Mouse (Mus musculus) MEL (cell line): ENCODE data around the gene Nrxn3. TPM values are rescaled to one million over a fixed set of nuclear protein-coding genes. Genes with fewer than 3 reads are reported as not detected.

ENCODE experiments used
- DNase-seq: peaks from one replicate; pipeline ENCODE4 v3.0.0; 2011; ENCODE audit warnings: low read depth, low spot score
- H3K27ac ChIP-seq: 2 replicates; pipeline ENCODE4 v1.5.1; 2012; ENCODE audit warnings: low read depth, mild to moderate bottlenecking, control low read depth, low read length, moderate library complexity; ENCODE audit not compliant: control insufficient read depth
- H3K27me3 ChIP-seq, 2 experiments: fragments of 150-350 bp in 1 of 2; sonication (generic) in 1 of 2; 2 replicates each; pipeline ENCODE4 v1.6.1; 2012; ENCODE audit warnings: low read length in 2 of 2, mild to moderate bottlenecking in 2 of 2, improper control_type of control experiment in 1 of 2, moderate library complexity in 1 of 2; ENCODE audit not compliant: insufficient read depth in 2 of 2, control insufficient read depth in 1 of 2
- H3K36me3 ChIP-seq, 2 experiments: 2 replicates each; pipeline ENCODE4 v1.6.1; 2012 to 2014; ENCODE audit warnings: low read length in 2 of 2, improper control_type of control experiment in 1 of 2, inconsistent platforms in 1 of 2, mild to moderate bottlenecking in 1 of 2; ENCODE audit not compliant: insufficient read depth in 2 of 2, control insufficient read depth in 1 of 2
- H3K4me1 ChIP-seq, 2 experiments: fragments of 150-350 bp in 1 of 2; sonication (generic) in 1 of 2; 2 replicates each; pipeline ENCODE4 v1.6.1; 2012; ENCODE audit warnings: low read length in 2 of 2, improper control_type of control experiment in 1 of 2, mild to moderate bottlenecking in 1 of 2; ENCODE audit not compliant: insufficient read depth in 2 of 2, control insufficient read depth in 1 of 2
- H3K4me3 ChIP-seq, 2 experiments: fragments of 150-350 bp in 1 of 2; sonication (generic) in 1 of 2; 2 replicates each; pipeline ENCODE4 v1.5.1; 2012; ENCODE audit warnings: low read depth in 2 of 2, low read length in 2 of 2, mild to moderate bottlenecking in 2 of 2, moderate library complexity in 2 of 2, control low read depth in 1 of 2, improper control_type of control experiment in 1 of 2; ENCODE audit not compliant: control insufficient read depth in 1 of 2, insufficient read depth in 1 of 2
- H3K79me2 ChIP-seq: 2 replicates; pipeline ENCODE4 v1.6.1; 2012; ENCODE audit warnings: mild to moderate bottlenecking, low read length, moderate library complexity; ENCODE audit not compliant: control insufficient read depth, poor library complexity, insufficient read depth
- H3K9ac ChIP-seq: 2 replicates; pipeline ENCODE4 v1.6.1; 2012; ENCODE audit warnings: low read depth, mild to moderate bottlenecking, control low read depth, low read length, moderate library complexity; ENCODE audit not compliant: control insufficient read depth, poor library complexity, severe bottlenecking
- H3K9me3 ChIP-seq: fragments of 150-350 bp; sonication (generic); replicated peaks from 2 replicates; pipeline ENCODE4 v1.6.1; 2012; ENCODE audit warnings: mild to moderate bottlenecking, low read length, improper control_type of control experiment, moderate library complexity; ENCODE audit not compliant: insufficient read depth
- CHD2 ChIP-seq: IDR thresholded peaks from 2 replicates; pipeline ENCODE4 v1.6.1; 2011; ENCODE audit warnings: low read length, improper control_type of control experiment
- CTCF ChIP-seq, 3 experiments: IDR thresholded peaks in 2 of 3; conservative IDR thresholded peaks in 1 of 3; 2 replicates each; pipeline ENCODE4 v1.5.1; 2011 to 2012; ENCODE audit warnings: low read length in 3 of 3, low read depth in 2 of 3, mild to moderate bottlenecking in 2 of 3, improper control_type of control experiment in 1 of 3, inconsistent platforms in 1 of 3, mixed read lengths in 1 of 3, moderate library complexity in 1 of 3; ENCODE audit not compliant: control insufficient read depth in 1 of 3, insufficient read depth in 1 of 3, poor library complexity in 1 of 3, severe bottlenecking in 1 of 3
- EP300 ChIP-seq, 2 experiments: IDR thresholded peaks; 2 replicates each; pipeline ENCODE4 v1.6.1; 2011; ENCODE audit warnings: improper control_type of control experiment in 2 of 2, low read length in 2 of 2, low read depth in 1 of 2, mild to moderate bottlenecking in 1 of 2
- MAFK ChIP-seq: IDR thresholded peaks from 2 replicates; pipeline ENCODE4 v1.6.1; 2011; ENCODE audit warnings: low read depth, mild to moderate bottlenecking, low read length, improper control_type of control experiment, borderline replicate concordance
- MAZ ChIP-seq: IDR thresholded peaks from 2 replicates; pipeline ENCODE4 v1.6.1; 2012; ENCODE audit warnings: low read depth, mild to moderate bottlenecking, inconsistent platforms, low read length, improper control_type of control experiment
- MEF2A ChIP-seq: IDR thresholded peaks from 2 replicates; pipeline ENCODE4 v1.6.1; 2014; ENCODE audit warnings: low read depth, mild to moderate bottlenecking, inconsistent platforms, low read length, improper control_type of control experiment; ENCODE audit not compliant: poor library complexity, insufficient replicate concordance, severe bottlenecking; ENCODE audit errors: extremely low read depth
- MXI1 ChIP-seq: IDR thresholded peaks from 2 replicates; pipeline ENCODE4 v1.6.1; 2011; ENCODE audit warnings: mild to moderate bottlenecking, low read depth, low read length, improper control_type of control experiment
- MYB ChIP-seq: IDR thresholded peaks from 2 replicates; pipeline ENCODE4 v1.6.1; 2011; ENCODE audit warnings: mild to moderate bottlenecking, low read depth, low read length, improper control_type of control experiment
- MYC ChIP-seq: IDR thresholded peaks from 2 replicates; pipeline ENCODE4 v1.6.1; 2011; ENCODE audit warnings: low read depth, mild to moderate bottlenecking, low read length, improper control_type of control experiment, moderate library complexity
- NELFE ChIP-seq: IDR thresholded peaks from 2 replicates; pipeline ENCODE4 v1.6.1; 2011; ENCODE audit warnings: low read depth, low read length, improper control_type of control experiment
- NRF1 ChIP-seq: IDR thresholded peaks from 2 replicates; pipeline ENCODE4 v1.6.1; 2014; ENCODE audit warnings: low read depth, mild to moderate bottlenecking, inconsistent platforms, low read length, improper control_type of control experiment, moderate library complexity; ENCODE audit not compliant: poor library complexity, insufficient read depth, severe bottlenecking
- POLR2A ChIP-seq, 2 experiments: IDR thresholded peaks; 2 replicates each; pipeline ENCODE4 v1.6.1; 2011 to 2012; ENCODE audit warnings: low read length in 2 of 2, mild to moderate bottlenecking in 2 of 2, control low read depth in 1 of 2, improper control_type of control experiment in 1 of 2, low read depth in 1 of 2, moderate library complexity in 1 of 2; ENCODE audit not compliant: control insufficient read depth in 1 of 2, insufficient read depth in 1 of 2, poor library complexity in 1 of 2
- POLR2AphosphoS2 ChIP-seq: IDR thresholded peaks from 2 replicates; pipeline ENCODE4 v1.6.1; 2011; ENCODE audit warnings: low read length, improper control_type of control experiment
- RAD21 ChIP-seq: IDR thresholded peaks from 2 replicates; pipeline ENCODE4 v1.6.1; 2011; ENCODE audit warnings: mild to moderate bottlenecking, low read depth, low read length, improper control_type of control experiment
- RCOR1 ChIP-seq: IDR thresholded peaks from 2 replicates; pipeline ENCODE4 v1.6.1; 2012; ENCODE audit warnings: low read depth, mild to moderate bottlenecking, inconsistent platforms, low read length, improper control_type of control experiment
- SIN3A ChIP-seq: IDR thresholded peaks from 2 replicates; pipeline ENCODE4 v1.6.1; 2012; ENCODE audit warnings: low read length, improper control_type of control experiment, inconsistent platforms
- SMC3 ChIP-seq: IDR thresholded peaks from 2 replicates; pipeline ENCODE4 v1.6.1; 2011; ENCODE audit warnings: low read depth, low read length, improper control_type of control experiment
- TBP ChIP-seq: IDR thresholded peaks from 2 replicates; pipeline ENCODE4 v1.8.0; 2011; ENCODE audit warnings: low read depth, low read length, improper control_type of control experiment
- USF1 ChIP-seq: IDR thresholded peaks from 2 replicates; pipeline ENCODE4 v1.6.1; 2014; ENCODE audit warnings: low read depth, mild to moderate bottlenecking, inconsistent platforms, low read length, improper control_type of control experiment, moderate library complexity
- USF2 ChIP-seq, 2 experiments: IDR thresholded peaks; 2 replicates each; pipeline ENCODE4 v1.6.1; 2011 to 2012; ENCODE audit warnings: improper control_type of control experiment in 2 of 2, low read length in 2 of 2, borderline replicate concordance in 1 of 2, inconsistent platforms in 1 of 2, low read depth in 1 of 2, mild to moderate bottlenecking in 1 of 2; ENCODE audit not compliant: insufficient read depth in 1 of 2
- ZC3H11A ChIP-seq: IDR thresholded peaks from 2 replicates; pipeline ENCODE4 v1.6.1; 2012; ENCODE audit warnings: low read depth, mild to moderate bottlenecking, inconsistent platforms, low read length, improper control_type of control experiment
- ZKSCAN1 ChIP-seq: IDR thresholded peaks from 2 replicates; pipeline ENCODE4 v1.6.1; 2012; ENCODE audit warnings: low read depth, mild to moderate bottlenecking, inconsistent platforms, low read length, improper control_type of control experiment, moderate library complexity
- polyA plus RNA-seq, 2 experiments: library from polyadenylated mRNA; stranded (reverse) in 1 of 2; unstranded in 1 of 2; fragments of >175 nt in 1 of 2; fragments of >200 nt in 1 of 2; gene quantifications; 2 replicates each; pipeline versions ENCODE4 v1.2.1 to v1.2.4; 2012; ENCODE audit warnings: low replicate concordance in 2 of 2, low read depth in 1 of 2; ENCODE audit not compliant: insufficient read length in 2 of 2, insufficient read depth in 1 of 2, missing spikeins in 1 of 2
- total RNA-seq: library from RNA; depleted of rRNA; stranded (reverse); fragments of 300-350 nt; gene quantifications from 2 replicates; pipeline ENCODE4 v1.2.3, GENCODE M21; 2012

The Nrxn3 gene
- total and polyA plus RNA-seq, 3 experiments = not detected

DNA sequence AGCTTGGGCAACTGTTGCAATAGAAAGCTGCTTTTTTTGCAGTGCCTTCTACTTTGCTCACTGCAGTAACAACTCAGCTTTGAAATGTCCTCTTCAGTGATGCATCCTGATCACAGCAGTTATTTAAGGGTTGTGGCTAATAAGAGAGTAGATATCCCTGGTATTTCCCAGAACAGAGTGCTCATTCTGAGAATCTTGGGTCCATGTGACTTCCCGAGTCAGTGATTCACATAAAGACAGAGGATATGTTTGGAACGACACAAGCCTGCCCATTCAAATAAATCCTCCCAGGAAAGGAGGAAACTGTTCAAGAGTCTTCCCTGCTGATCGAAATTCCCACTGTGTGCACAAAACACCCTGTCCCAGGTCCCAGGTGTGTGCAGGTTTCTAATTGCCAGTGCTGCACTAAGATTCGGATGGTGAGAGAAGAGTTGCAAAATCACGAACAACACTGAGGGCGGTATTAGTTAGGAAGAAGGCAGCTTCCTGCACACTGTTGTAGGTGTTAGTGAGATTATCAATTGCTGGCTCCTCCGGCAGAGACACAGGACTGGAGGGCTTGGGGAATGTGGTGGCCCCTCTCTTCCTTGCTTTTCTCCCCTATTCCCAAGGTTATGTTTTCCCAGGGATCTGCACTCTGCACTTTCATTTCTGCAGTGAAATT lies 230.4 kb downstream of the Nrxn3 start:
- Histone ChIP-seq H3K4me3 (no peak overlapping the region), H3K4me1 (no peaks in the 10 kb centered on the region), H3K36me3 (no peaks in the 10 kb centered on the region), H3K9me3 (no peaks in the 10 kb centered on the region), H3K27me3 (no peaks in the 10 kb centered on the region), H3K9ac (no peak overlapping the region), H3K27ac (no peak overlapping the region), H3K79me2 (no peaks in the 10 kb centered on the region)
- DNase-seq = no peak
- no peak for TF ChIP-seq USF1
- no peak for TF ChIP-seq MXI1
- no peak for TF ChIP-seq SIN3A
- TF ChIP-seq MEF2A = no peak
- no peak for TF ChIP-seq SMC3
- no peak for TF ChIP-seq CHD2
- no peak for TF ChIP-seq MYC
- no peak for TF ChIP-seq ZC3H11A
- no peak for TF ChIP-seq MAFK
- no peak for TF ChIP-seq EP300 (IDR thresholded peaks at IDR 0.05; ENCODE audit: low read depth in 1 of 2, low read length in 2 of 2)

DNA sequence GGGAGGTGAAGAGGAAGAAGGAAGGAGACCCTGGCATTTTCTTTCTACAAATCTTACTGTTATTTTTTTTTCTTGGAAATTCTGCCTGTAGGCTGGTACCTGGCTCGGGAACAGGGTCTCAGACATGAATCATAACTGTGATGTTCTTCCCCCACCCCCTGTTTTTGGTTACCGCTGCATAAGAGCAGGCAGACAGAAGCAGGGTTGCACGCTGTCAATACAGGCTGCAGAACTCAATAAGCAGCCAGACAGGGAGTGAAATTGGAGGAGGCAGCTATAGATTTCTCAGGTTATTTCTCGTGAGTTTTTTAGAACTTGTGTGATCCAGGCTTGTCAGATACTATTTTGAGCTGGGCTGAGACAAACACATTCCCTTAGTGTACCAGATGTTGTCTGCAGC lies 231.1 kb downstream of the Nrxn3 start:
- no peaks in the 10 kb centered on the region for H3K9me3 ChIP-seq
- H3K27me3 ChIP-seq = no peaks in the 10 kb centered on the region
- H3K4me1 ChIP-seq = no peaks in the 10 kb centered on the region
- DNase-seq = no peak
- TF ChIP-seq NRF1 = no peak
- TF ChIP-seq CHD2 = no peak
- TF ChIP-seq USF2 (IDR thresholded peaks at IDR 0.05; ENCODE audit: borderline replicate concordance in 1 of 2, insufficient read depth in 1 of 2, low read depth in 1 of 2, low read length in 2 of 2) = no peak
- TF ChIP-seq MYB = no peak
- no peak for TF ChIP-seq RCOR1
- no peak for TF ChIP-seq NELFE
- TF ChIP-seq SMC3 = no peak
- no peak for TF ChIP-seq ZC3H11A
- TF ChIP-seq CTCF (IDR thresholded peaks at IDR 0.05 in 2 of 3, conservative IDR thresholded peaks at IDR 0.05 in 1 of 3; ENCODE audit: control insufficient read depth in 1 of 3, insufficient read depth in 1 of 3, low read depth in 2 of 3, low read length in 3 of 3, poor library complexity in 1 of 3, severe bottlenecking in 1 of 3) = no peak
- no peak for TF ChIP-seq EP300 (IDR thresholded peaks at IDR 0.05; ENCODE audit: low read depth in 1 of 2, low read length in 2 of 2)
- no peak for TF ChIP-seq RAD21
- TF ChIP-seq POLR2AphosphoS2 = no peak
- no peak for TF ChIP-seq MAZ
- TF ChIP-seq POLR2A (IDR thresholded peaks at IDR 0.05; ENCODE audit: control insufficient read depth in 1 of 2, insufficient read depth in 1 of 2, low read depth in 1 of 2, low read length in 2 of 2, poor library complexity in 1 of 2) = no peak
- TF ChIP-seq USF1 = no peak
- no peak for TF ChIP-seq ZKSCAN1
- TF ChIP-seq MAFK = no peak
- TF ChIP-seq TBP = no peak
- H3K79me2 ChIP-seq = no peaks in the 10 kb centered on the region
- H3K9ac ChIP-seq = no peak overlapping the region
- H3K27ac ChIP-seq = no peak overlapping the region
- no peaks in the 10 kb centered on the region for H3K36me3 ChIP-seq
- no peak overlapping the region for H3K4me3 ChIP-seq
